Mouse (Mus musculus) embryonic facial prominence, embryonic 10.5 days (tissue): ENCODE measurements around the gene Rimklb. TPM values are rescaled to one million over a fixed set of nuclear protein-coding genes. Genes with fewer than 3 reads are reported as not detected.
A peak's percentile ranks its signal among the peaks of the same experiment; 100 is the strongest.
"Not testable (repeated sequence)": the region's sequence is repeated elsewhere in the genome, so short reads cannot be mapped to it uniquely, and the experiment has no call there.

ENCODE experiments used
- DNase-seq: peaks from one replicate; pipeline ENCODE4 v3.0.0-alpha.2; 2017; ENCODE audit warnings: low spot score
- H3K27ac ChIP-seq: fragments of 300-500 bp; sonication (generic); replicated peaks from 2 replicates; pipeline ENCODE4 v1.5.1; 2016; ENCODE audit warnings: mild to moderate bottlenecking
- H3K27me3 ChIP-seq: fragments of 300-500 bp; sonication (generic); replicated peaks from 2 replicates; pipeline ENCODE4 v1.6.1; 2016; ENCODE audit warnings: low read depth, mild to moderate bottlenecking; ENCODE audit not compliant: poor library complexity, severe bottlenecking
- H3K36me3 ChIP-seq: fragments of 300-500 bp; sonication (generic); replicated peaks from 2 replicates; pipeline ENCODE4 v1.6.1; 2016; ENCODE audit warnings: mild to moderate bottlenecking, moderate library complexity
- H3K4me1 ChIP-seq: fragments of 300-500 bp; sonication (generic); 2 replicates; pipeline ENCODE4 v1.6.1; 2016
- H3K4me3 ChIP-seq: fragments of 300-500 bp; sonication (generic); 2 replicates; pipeline ENCODE4 v1.5.1; 2016; ENCODE audit warnings: mild to moderate bottlenecking, moderate library complexity
- H3K9me3 ChIP-seq: fragments of 300-500 bp; sonication (generic); 2 replicates; pipeline ENCODE4 v1.6.1; 2016; ENCODE audit warnings: mild to moderate bottlenecking
- WGBS: fragments of 180-500 bp; shearing (Covaris S2); methylation state at CpG from one replicate; pipeline ENCODE4 v1.1.7; 2016; 5-methylcytosine and 5-hydroxymethylcytosine counted together
- polyA plus RNA-seq: library from polyadenylated mRNA; unstranded; fragments of >200 nt; fragmentation: Nextera tagmentation; extraction: Ambion mirVana; gene quantifications from 2 replicates; pipeline ENCODE4 v1.2.1, GENCODE M21; 2016

The Rimklb gene
- polyA plus RNA-seq, 1 experiment from 2014 or later = 40.3 TPM

DNA sequence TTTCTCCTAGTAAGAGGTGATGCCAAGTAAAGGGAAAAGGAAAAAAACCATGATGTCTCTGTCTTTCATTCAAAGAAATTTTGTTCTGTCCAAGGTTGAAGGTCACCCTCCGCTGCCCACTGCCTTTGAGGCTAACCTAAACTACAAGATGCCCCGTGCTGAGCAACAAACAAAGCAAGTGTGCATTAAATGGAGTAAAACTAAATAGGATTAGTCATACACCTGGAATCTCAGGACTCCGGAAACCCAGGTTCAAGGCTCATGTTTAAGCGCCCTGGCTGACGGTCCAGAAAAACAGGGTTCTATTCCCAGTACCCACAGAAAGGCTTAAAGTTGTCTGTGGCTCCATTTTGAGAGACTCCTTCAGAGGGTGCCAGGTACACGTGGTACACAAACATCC lies 6.1 kb downstream of the Rimklb start:
- Histone ChIP-seq H3K27ac (peak overlapping the region; percentile 93), H3K27me3 (peaks cover 18% of the 10 kb centered on the region), H3K36me3 (no peaks in the 10 kb centered on the region), H3K4me1 (peaks cover 48% of the 10 kb centered on the region), H3K4me3 (0 out of 2 replicates have a peak overlapping the region, but pooled peaks have one; percentile 56), H3K9me3 (no peaks in the 10 kb centered on the region)
- DNase-seq = no peak
- 24% methylated on average over 6 of the region's 6 CpGs for WGBS

DNA sequence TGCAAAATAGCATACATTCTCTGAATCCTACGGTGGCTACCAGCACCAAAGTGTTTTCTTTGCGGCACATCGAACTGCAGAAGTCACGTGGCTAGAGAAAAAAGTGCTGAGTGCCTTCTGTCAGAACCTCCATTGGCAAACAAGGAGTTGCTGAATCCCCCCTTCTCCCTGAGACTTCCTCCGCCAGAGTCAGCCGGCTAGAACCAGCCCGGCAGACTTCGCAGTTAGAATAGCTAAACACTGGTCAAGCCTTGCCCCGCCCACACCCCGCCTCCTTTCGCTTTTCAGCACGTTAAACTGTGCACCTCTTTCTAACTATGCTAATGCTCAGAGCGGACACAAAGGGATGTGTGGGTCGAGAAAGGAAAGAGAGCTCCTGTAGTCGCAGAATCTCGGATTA lies 7.0 kb downstream of the Rimklb start:
- no peaks in the 10 kb centered on the region for H3K9me3 ChIP-seq
- no peaks in the 10 kb centered on the region for H3K36me3 ChIP-seq
- DNase-seq = peak; percentile 97
- H3K27ac ChIP-seq = peak overlapping the region; percentile 93
- under 1% methylated on average over 16 of the region's 16 CpGs for WGBS
- peak overlapping the region; percentile 56 for H3K4me3 ChIP-seq
- peaks cover 51% of the 10 kb centered on the region for H3K4me1 ChIP-seq
- peaks cover 20% of the 10 kb centered on the region for H3K27me3 ChIP-seq

DNA sequence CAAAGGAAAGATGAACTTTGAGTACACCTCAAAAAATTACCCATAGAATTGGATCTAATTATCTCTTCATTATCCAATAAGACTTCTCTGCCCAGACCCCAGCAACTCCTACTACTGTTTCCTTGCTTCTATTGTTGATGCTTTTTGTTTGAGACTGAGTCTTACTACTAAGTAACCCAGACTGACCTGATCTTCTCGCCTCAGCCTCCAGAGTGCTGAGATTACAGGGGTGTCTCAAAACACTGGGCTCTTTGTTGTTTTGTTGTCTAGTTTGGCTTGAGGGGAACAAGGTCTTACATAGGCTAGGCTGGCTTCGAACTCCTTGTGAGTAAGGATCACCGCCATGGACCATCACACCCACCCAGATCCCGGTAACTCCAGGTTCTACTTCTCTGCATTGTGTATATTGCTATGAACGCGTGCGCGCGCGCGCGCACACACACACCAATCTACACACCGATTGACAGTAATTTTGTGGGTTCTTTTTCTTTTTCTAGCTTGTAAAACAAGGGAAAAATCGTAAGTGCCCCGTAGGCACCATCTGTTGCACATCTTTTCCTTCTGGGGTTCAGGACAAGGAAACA lies 7.5 kb downstream of the Rimklb start:
- peaks cover 47% of the 10 kb centered on the region for H3K4me1 ChIP-seq
- H3K27me3 ChIP-seq = peaks cover 18% of the 10 kb centered on the region
- peak overlapping the region; percentile 93 for H3K27ac ChIP-seq
- H3K9me3 ChIP-seq = no peaks in the 10 kb centered on the region
- H3K4me3 ChIP-seq = peak overlapping the region; percentile 56
- no peaks in the 10 kb centered on the region for H3K36me3 ChIP-seq
- peak; percentile 50 for DNase-seq
- 24% methylated on average over 15 of the region's 15 CpGs for WGBS

DNA sequence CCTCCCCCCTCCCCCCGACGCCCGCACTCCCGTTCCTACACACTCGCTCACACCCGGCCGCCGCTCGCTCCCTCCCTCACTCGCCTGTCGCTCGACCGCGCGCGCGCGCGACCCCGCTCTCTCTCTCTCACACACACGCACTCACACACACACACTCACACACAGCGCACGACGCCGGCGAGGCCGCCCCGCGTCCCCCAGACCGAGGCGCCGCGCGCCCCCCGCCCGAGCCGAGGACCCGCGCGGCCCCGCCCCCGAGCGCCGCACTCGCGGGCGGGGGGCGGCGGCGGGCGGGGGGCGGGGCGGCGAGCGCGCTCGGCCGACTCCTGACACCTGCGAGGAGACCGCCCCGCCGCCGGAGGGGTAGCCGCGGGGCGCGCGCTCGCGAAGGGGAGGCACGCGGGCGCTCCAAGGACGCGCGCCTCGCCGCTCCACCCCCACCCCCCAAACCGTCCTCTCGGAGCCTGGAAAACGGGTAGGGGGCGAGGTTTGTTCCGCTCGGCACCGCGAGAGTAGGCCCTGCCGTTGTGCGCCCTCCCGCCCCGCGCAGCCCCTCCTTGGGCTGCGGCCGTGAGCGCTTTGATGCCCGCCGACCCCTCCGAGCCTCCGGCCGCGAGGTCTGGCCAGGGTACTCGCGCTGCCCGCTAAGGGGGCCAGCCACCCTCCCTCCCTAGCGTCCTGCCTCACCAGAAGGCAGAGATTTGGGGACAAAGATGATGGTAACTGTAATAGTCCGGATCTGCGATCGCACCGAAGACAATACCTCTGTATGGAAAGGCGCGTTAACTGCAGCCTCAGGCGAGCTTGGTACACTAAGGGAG lies 12.1 kb downstream of the Rimklb start:
- peak; percentile 91 for DNase-seq
- H3K27ac ChIP-seq = peak overlapping the region; percentile 95
- H3K4me3 ChIP-seq = peak overlapping the region; percentile 75
- H3K36me3 ChIP-seq = peaks cover 2% of the 10 kb centered on the region; the same call in 1 of the 2 replicates
- H3K4me1 ChIP-seq = peaks cover 26% of the 10 kb centered on the region
- 2% methylated on average over 108 of the region's 111 CpGs for WGBS
- H3K27me3 ChIP-seq = peaks cover 15% of the 10 kb centered on the region
- H3K9me3 ChIP-seq = no peaks in the 10 kb centered on the region

DNA sequence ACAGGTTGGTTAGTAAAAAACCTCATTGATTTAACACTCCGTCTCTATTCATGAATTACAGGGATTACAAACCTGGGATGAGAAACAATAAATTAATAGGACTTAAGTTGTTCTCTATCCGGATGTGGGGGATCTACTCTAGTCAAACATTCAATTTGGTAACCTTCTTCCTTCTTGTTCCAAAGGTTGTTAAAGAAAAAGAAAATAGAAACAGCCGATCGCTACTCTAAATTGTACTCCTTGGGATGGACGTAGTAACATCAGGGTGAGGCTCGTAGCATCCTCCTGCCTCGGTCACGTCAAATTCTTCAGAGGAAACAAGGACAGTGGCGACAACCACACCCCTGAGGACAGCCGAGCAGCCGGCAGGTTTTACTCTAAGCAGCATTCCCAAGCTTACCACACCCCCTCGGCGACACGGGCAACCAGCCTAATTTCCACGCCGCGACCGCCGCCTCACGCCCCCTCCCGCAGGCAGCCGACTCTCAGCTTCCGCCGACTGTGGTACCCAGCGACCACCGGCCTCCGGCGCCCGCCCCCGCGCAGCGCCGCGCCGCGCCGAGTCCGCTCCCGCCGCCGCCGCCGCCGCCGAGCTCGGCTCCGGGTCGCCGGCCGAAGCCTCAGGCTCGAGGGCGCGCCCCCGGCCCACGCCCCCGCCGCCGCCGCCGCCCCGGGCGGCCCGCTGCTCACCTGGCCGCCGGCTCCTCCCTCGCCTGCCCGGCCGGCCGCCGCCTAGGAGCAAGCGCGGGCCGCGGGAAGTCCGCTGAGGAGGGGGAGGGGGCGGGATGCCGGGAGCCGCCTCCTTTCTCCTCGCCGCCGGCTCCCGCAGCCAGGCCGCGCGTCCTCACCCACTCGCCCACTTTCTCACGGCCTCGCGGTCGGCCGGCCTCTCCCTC lies 12.9 kb downstream of the Rimklb start:
- no peaks in the 10 kb centered on the region for H3K9me3 ChIP-seq
- H3K27ac ChIP-seq = peak overlapping the region; percentile 95
- peaks cover 2% of the 10 kb centered on the region; the same call in 1 of the 2 replicates for H3K36me3 ChIP-seq
- H3K27me3 ChIP-seq = peaks cover 15% of the 10 kb centered on the region
- WGBS = 8% methylated on average over 72 of the region's 91 CpGs
- peaks cover 19% of the 10 kb centered on the region for H3K4me1 ChIP-seq
- DNase-seq = peak; percentile 63
- peak overlapping the region; percentile 75 for H3K4me3 ChIP-seq

DNA sequence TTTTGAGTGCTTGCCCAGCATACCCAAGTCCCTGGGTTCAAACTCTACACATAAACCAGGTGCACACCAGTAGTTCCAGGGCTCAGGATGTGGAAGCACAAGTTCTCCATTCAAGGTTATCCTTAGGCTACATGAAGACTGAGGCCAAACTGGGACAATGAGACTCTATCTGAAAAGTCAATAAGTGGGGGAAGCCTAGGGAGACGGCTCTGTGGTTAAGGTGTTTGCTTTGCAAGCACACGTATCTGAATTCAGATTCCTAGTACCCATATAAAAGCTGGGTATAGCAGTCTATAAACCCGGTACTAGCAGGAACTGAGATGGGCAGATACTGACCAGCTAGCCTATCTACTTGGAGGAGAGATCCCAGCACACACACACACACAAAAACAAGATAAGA lies 20.5 kb downstream of the Rimklb start:
- no peak overlapping the region for H3K4me3 ChIP-seq
- H3K27ac ChIP-seq = no peak overlapping the region
- no peaks in the 10 kb centered on the region for H3K9me3 ChIP-seq
- peaks cover 2% of the 10 kb centered on the region; the same call in 1 of the 2 replicates for H3K36me3 ChIP-seq
- H3K27me3 ChIP-seq = no peaks in the 10 kb centered on the region
- no peaks in the 10 kb centered on the region for H3K4me1 ChIP-seq
- no peak for DNase-seq
- 84% methylated on average over 3 of the region's 3 CpGs for WGBS

DNA sequence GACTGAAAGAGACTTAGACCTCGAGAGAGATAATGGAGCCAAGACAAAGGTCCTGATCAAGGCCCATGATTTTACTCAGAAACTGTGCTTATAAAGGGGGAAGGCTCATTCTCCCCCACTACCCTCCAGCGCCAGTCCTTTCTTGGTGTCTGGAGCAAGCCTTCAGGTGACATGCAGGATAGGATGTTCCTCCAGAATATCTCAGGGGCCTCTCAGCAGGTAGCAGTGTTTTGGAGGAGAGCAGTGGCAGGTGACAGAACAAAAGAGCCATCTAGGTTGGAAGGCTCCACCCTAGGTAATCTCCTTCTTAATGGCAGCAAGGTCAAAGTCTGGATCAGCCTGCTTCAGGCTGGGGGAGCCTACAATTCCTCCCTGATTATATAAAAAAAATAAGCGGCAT lies 27.1 kb downstream of the Rimklb start:
- not testable (repeated sequence) for H3K27ac ChIP-seq, H3K4me1 ChIP-seq, H3K4me3 ChIP-seq, H3K9me3 ChIP-seq, DNase-seq, H3K27me3 ChIP-seq
- 91% methylated on average over 3 of the region's 3 CpGs for WGBS
- H3K36me3 ChIP-seq = peaks cover 65% of the 10 kb centered on the region

DNA sequence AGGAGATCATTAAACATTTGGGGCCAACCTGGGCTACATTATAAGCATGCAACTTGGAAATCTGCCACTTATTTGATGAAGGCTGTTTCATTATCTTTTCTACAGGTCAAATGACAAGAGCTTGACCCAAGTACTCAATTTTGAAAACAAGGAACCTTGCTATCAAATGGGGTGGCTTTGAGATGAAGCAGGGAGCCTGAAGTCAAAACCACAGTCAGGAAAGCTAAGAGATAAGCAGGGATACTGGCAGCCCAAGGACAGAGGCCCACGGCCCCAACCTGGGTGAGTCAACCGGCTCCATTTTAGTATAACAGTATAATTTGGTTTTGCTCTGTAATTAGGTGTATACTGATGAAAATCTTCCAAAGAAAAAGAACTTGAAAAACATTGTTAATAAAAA lies 28.3 kb downstream of the Rimklb start:
- H3K4me3 ChIP-seq = no peak overlapping the region
- H3K27ac ChIP-seq = no peak overlapping the region
- no peak for DNase-seq
- no peaks in the 10 kb centered on the region for H3K9me3 ChIP-seq
- no peaks in the 10 kb centered on the region for H3K4me1 ChIP-seq
- 94% methylated on average over 2 of the region's 2 CpGs for WGBS
- no peaks in the 10 kb centered on the region for H3K27me3 ChIP-seq
- peaks cover 77% of the 10 kb centered on the region for H3K36me3 ChIP-seq

DNA sequence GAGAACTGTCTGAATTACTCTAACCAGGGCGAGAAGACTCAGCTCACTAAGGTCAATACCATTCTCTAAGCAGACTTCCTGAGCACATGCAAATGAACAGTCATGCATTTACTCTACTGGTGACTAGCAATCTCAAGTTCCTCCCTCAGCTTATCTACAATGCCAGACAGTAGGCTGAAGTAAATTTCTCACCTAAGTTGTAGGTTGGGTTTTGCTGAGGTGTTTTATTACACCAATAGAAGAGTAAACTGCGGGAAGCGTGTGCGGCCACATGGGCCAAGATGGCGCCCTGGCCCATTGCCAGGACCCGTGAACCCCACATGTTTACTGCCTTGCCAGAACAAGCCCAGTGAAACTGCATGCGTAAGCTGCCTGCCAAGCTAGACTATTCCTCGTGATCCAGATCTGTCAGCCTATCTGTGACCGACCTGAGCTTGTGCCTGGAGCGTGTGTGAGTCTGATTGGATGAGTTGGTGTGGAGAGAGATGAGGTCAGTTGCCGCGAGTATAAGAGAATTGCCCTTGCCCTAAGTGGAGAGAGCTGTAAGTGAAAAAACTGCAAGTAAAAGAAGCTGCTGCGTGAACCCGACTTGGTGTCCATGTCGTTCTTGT lies 29.4 kb downstream of the Rimklb start:
- Histone ChIP-seq H3K27ac (no peak overlapping the region), H3K36me3 (peaks cover 88% of the 10 kb centered on the region), H3K4me3 (no peak overlapping the region), H3K4me1 (no peaks in the 10 kb centered on the region), H3K9me3 (no peaks in the 10 kb centered on the region), H3K27me3 (no peaks in the 10 kb centered on the region)
- DNase-seq = no peak
- 94% methylated on average over 15 of the region's 15 CpGs for WGBS

DNA sequence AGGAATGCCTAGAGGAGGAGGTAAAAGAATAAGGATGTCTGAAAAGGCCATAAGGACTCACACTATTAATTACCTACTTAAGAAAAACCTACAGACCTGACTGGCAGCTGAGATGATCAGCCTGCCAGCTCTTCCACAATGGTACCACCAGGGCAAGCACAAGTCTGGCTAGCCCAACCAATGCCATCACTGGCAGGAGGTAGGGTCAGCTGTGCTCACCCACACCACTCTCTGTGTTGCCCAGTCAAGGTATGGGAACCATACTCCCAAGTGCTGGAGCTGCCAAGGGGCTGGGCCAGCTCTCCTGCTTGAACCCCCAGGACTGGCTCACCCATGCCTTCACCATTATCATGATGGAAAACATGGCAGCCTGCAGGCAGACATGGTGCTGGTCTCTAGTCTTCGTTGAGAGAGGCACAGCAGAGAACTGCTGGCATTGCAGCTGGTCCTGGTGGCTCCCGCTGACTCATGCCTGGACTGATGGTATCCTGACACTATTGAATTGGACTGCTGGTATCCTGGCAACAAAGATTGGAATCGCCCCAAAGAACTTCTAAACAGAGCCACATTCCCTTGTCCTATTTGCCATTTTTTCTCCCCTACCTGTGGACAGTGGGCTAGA lies 32.4 kb downstream of the Rimklb start:
- H3K9me3 ChIP-seq = no peaks in the 10 kb centered on the region
- WGBS = 86% methylated on average over 3 of the region's 3 CpGs
- H3K27ac ChIP-seq = no peak overlapping the region
- peaks cover 99% of the 10 kb centered on the region for H3K36me3 ChIP-seq
- H3K4me3 ChIP-seq = no peak overlapping the region
- H3K27me3 ChIP-seq = no peaks in the 10 kb centered on the region
- H3K4me1 ChIP-seq = no peaks in the 10 kb centered on the region
- no peak for DNase-seq

DNA sequence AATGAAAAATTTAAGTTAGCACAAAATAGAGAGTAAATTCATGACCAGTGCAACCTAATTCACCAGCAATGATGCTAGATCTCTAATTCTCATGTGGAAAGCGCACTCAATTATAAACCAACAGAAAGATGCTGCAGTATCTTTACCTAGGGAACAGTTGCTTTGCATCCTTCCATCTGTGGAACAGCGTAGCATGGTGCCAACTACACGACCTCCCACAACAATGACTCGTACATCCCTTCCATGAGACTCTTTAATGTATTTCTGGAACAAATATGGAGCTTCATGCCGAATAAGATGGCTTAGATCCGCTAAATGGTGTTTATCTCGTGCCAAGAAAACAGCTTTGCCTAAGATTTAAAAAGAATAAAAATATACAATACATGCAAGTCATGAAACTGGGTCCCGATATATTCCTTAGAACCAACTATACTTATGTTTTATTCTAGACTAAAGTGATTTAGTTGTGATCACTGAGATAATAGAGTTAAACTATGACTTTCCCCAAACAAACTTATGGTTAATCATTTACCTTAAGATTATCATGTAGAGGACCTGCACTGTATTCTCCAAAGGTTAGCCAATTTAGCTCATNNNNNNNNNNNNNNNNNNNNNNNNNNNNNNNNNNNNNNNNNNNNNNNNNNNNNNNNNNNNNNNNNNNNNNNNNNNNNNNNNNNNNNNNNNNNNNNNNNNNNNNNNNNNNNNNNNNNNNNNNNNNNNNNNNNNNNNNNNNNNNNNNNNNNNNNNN lies 39.4 kb downstream of the Rimklb start:
- no peaks in the 10 kb centered on the region for H3K4me1 ChIP-seq
- no peak for DNase-seq
- H3K27ac ChIP-seq = no peak overlapping the region
- no peaks in the 10 kb centered on the region for H3K9me3 ChIP-seq
- peaks cover 92% of the 10 kb centered on the region for H3K36me3 ChIP-seq
- 93% methylated on average over 8 of the region's 8 CpGs for WGBS
- no peak overlapping the region for H3K4me3 ChIP-seq
- H3K27me3 ChIP-seq = no peaks in the 10 kb centered on the region
